Mouse (Mus musculus) forebrain, embryonic 15.5 days (tissue): ENCODE measurements around the gene A930033H14Rik. TPM values are rescaled to one million over a fixed set of nuclear protein-coding genes. Genes with fewer than 3 reads are reported as not detected.

Source experiments
- ATAC-seq: fragments of 200-750 bp; cut with Nextera tagmentation; replicated peaks from 2 replicates; pipeline ENCODE4 v1.8.0; 2017; ENCODE audit warnings: mild to moderate bottlenecking, moderate TSS enrichment, moderate library complexity
- H3K27ac ChIP-seq: fragments of 300-500 bp; sonication (generic); replicated peaks from 2 replicates; pipeline ENCODE4 v1.5.1; 2015; ENCODE audit warnings: mild to moderate bottlenecking, inconsistent platforms
- H3K27me3 ChIP-seq: fragments of 300-500 bp; sonication (generic); 2 replicates; pipeline ENCODE4 v1.6.1; 2015; ENCODE audit warnings: inconsistent platforms
- H3K36me3 ChIP-seq: fragments of 300-500 bp; sonication (generic); 2 replicates; pipeline ENCODE4 v1.6.1; 2015; ENCODE audit warnings: mild to moderate bottlenecking, inconsistent platforms
- H3K4me1 ChIP-seq: fragments of 300-500 bp; sonication (generic); 2 replicates; pipeline ENCODE4 v1.6.1; 2015; ENCODE audit warnings: inconsistent platforms
- H3K4me2 ChIP-seq: fragments of 300-500 bp; sonication (generic); replicated peaks from 2 replicates; pipeline ENCODE4 v1.6.1; 2015; ENCODE audit warnings: mild to moderate bottlenecking, inconsistent platforms
- H3K4me3 ChIP-seq: fragments of 300-500 bp; sonication (generic); 2 replicates; pipeline ENCODE4 v1.5.1; 2015; ENCODE audit warnings: mild to moderate bottlenecking, inconsistent platforms
- H3K9ac ChIP-seq: fragments of 300-500 bp; sonication (generic); replicated peaks from 2 replicates; pipeline ENCODE4 v1.6.1; 2015; ENCODE audit warnings: mild to moderate bottlenecking, inconsistent platforms
- H3K9me3 ChIP-seq: fragments of 300-500 bp; sonication (generic); 2 replicates; pipeline ENCODE4 v1.6.1; 2016; ENCODE audit warnings: inconsistent platforms
- WGBS: fragments of 180-500 bp; shearing (Covaris S2); methylation state at CpG from one replicate; pipeline ENCODE4 v1.1.7; 2015; ENCODE audit warnings: mixed read lengths; 5-methylcytosine and 5-hydroxymethylcytosine counted together
- polyA plus RNA-seq: library from polyadenylated mRNA; unstranded; fragments of >200 nt; fragmentation: Nextera tagmentation; extraction: Ambion mirVana; gene quantifications from 2 replicates; pipeline ENCODE4 v1.2.1, GENCODE M21; 2015

Gene A930033H14Rik
- 1.2 TPM in 2 replicates for polyA plus RNA-seq

DNA sequence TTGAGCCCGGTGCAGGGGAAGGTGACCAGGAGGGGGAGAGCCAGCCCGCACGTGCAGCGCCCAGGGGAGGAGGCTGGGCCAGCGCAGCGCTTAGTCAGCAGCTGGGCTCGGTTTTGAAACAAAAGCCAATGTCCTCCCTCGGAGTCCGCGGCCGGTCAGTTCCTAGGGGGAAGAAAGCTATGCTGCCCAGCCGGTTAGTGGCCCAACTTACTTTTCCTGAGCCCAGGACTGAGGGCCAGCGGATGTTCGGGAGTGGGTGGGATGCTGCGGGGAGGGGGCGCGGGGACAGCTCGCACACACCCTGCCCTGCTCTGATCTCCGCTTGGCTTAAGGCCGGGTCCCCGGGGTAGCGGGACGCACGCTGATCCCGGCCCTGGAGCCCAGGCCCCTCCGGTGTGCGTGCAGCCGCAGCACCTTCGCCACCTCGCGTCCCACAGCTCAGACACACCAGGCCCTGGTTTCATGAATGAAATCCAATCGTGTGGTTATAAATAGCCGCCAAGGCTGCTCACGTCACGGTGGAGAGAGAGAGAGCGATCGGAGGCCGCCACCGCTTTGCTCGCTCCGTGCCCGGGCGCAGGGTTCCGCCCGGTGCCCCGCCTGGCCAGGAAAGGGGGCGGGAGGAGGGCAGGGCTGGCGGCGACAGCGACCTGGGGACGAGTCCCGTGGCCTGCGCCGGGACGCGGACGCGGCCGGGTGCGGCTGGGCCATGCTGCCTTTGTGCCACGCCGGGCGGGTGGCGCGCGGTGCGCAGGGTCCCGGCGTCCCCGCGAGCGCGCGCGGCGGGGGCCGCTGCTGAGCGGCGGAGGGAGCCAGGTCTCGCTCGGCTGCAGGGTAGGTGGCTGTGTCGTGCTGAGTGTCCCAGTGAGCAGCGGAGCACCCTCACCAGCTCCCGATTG, at the start of gene A930033H14Rik:
TSS of gene A930033H14Rik (minus strand) at position 557 of the 899 bp plus-strand sequence.
- under 1% methylated on average over 81 of the region's 84 CpGs for WGBS
- peak; percentile 92 for ATAC-seq
- H3K4me2 ChIP-seq: peak within 1 kb of the TSS; percentile 87

DNA sequence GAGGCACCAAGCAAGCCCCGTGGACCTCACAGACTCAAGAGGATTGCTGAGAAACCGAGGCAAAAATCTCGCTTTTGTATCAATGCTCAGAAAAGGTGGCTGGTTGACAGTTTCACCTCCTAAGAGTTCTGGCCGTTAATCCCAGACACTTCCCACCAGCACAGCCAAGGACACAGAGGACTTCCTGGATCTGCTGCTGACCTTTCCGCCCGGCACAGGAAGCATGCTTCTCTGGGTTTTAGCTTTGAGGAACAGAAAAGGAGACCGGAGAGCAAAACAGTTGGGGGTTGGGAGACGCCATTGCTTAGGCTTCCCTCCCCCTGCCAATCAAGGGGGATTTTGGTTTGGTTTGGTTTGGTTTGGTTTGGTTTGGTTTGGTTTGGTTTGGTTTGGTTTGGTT, 47.0 kb upstream of the A930033H14Rik start:
- Histone ChIP-seq H3K4me2 (no peak overlapping the region), H3K4me1 (no peaks in the 10 kb centered on the region), H3K9ac (no peak overlapping the region), H3K27ac (no peak overlapping the region), H3K27me3 (no peaks in the 10 kb centered on the region), H3K4me3 (no peak overlapping the region), H3K36me3 (no peaks in the 10 kb centered on the region), H3K9me3 (no peaks in the 10 kb centered on the region)
- no peak for ATAC-seq
- WGBS: 95% methylated on average over 8 of the region's 8 CpGs

More for the DNA sequence above, at the start of gene A930033H14Rik:
- Histone ChIP-seq H3K4me1 (peaks cover 17% of the 10 kb centered on the region), H3K9ac (peak within 1 kb of the TSS; percentile 95), H3K27ac (peak within 1 kb of the TSS; percentile 97), H3K36me3 (peaks cover 7% of the 10 kb centered on the region; the same call in 1 of the 2 replicates), H3K9me3 (no peaks in the 10 kb centered on the region), H3K27me3 (no peaks in the 10 kb centered on the region), H3K4me3 (peak within 1 kb of the TSS; percentile 80)

GRCm38 (mm10) chr10:69259161-69259560, 46.3 kb upstream of the A930033H14Rik start:
- H3K9me3 ChIP-seq: no peaks in the 10 kb centered on the region
- H3K9ac ChIP-seq: no peak overlapping the region
- H3K36me3 ChIP-seq: no peaks in the 10 kb centered on the region
- ATAC-seq: no peak
- H3K4me1 ChIP-seq: no peaks in the 10 kb centered on the region
- no peaks in the 10 kb centered on the region for H3K27me3 ChIP-seq
- 79% methylated on average over 2 of the region's 2 CpGs for WGBS
- no peak overlapping the region for H3K27ac ChIP-seq
- H3K4me2 ChIP-seq: no peak overlapping the region
- no peak overlapping the region for H3K4me3 ChIP-seq

GRCm38 (mm10) chr10:69258588-69258987, 45.7 kb upstream of the A930033H14Rik start:
- 38% methylated on average over 9 of the region's 9 CpGs for WGBS

GRCm38 (mm10) chr10:69257592-69258133, 44.8 kb upstream of the A930033H14Rik start:
- 90% methylated on average over 6 of the region's 6 CpGs for WGBS
- H3K4me2 ChIP-seq: no peak overlapping the region
- H3K27ac ChIP-seq: no peak overlapping the region
- ATAC-seq: no peak
- no peaks in the 10 kb centered on the region for H3K27me3 ChIP-seq
- peaks cover 7% of the 10 kb centered on the region; the same call in 1 of the 2 replicates for H3K4me1 ChIP-seq
- H3K36me3 ChIP-seq: no peaks in the 10 kb centered on the region
- H3K4me3 ChIP-seq: no peak overlapping the region
- no peak overlapping the region for H3K9ac ChIP-seq
- no peaks in the 10 kb centered on the region for H3K9me3 ChIP-seq

More at GRCm38 (mm10) chr10:69258588-69258987, 45.7 kb upstream of the A930033H14Rik start:
- no peak for ATAC-seq
- no peaks in the 10 kb centered on the region for H3K36me3 ChIP-seq
- H3K4me1 ChIP-seq: peaks cover 1% of the 10 kb centered on the region; the same call in 1 of the 2 replicates
- H3K4me2 ChIP-seq: no peak overlapping the region
- no peaks in the 10 kb centered on the region for H3K9me3 ChIP-seq
- no peak overlapping the region for H3K4me3 ChIP-seq
- no peak overlapping the region for H3K27ac ChIP-seq
- H3K9ac ChIP-seq: no peak overlapping the region
- no peaks in the 10 kb centered on the region for H3K27me3 ChIP-seq

DNA sequence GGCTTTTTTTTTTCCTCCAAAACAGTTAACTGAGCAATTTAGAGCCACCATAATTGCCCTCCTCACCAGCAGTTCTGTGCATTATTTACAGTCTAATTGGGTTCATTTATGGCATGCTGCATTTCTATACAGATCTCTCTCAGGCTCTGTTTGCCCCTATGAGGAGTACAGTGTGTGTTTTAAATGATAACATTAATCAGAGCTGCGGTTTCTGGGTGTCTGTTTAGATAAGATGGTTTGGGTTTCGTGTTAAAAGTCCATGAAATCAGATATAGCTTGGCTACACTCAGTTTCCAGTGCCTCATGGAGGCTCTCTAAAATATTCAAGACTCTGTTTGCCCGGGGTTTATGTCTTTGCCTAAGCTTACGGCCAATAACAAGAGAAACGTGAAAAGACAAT, 42.7 kb upstream of the A930033H14Rik start:
- Histone ChIP-seq H3K27me3 (no peaks in the 10 kb centered on the region), H3K9ac (no peak overlapping the region), H3K9me3 (no peaks in the 10 kb centered on the region), H3K4me3 (no peak overlapping the region), H3K27ac (no peak overlapping the region), H3K36me3 (no peaks in the 10 kb centered on the region), H3K4me1 (peaks cover 7% of the 10 kb centered on the region; the same call in 1 of the 2 replicates), H3K4me2 (no peak overlapping the region)
- WGBS: 53% methylated on average over 5 of the region's 5 CpGs
- ATAC-seq: no peak

DNA sequence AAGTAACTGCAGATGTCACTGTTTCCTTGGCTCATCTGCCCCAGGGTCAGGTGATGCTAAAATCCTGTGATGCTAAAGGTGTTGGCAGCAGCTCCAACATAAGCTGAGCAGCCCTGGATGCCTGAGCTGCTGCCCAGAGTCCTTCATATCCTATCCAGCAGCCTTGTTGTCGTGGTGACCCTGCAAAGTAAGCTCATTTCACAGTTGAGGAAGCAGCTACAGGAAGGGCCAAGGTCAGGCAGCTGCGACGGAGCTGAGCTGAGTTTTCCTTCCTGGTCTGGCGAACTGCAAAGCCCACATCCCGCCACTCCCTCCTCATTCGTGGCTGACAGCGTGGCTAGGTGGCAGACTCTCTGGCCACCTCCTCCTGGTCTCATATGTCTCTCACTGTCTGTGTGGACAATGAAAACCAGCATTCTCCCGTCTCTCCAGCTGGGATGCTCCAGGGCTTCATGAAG, 41.5 kb upstream of the A930033H14Rik start:
- Histone ChIP-seq H3K36me3 (peaks cover 4% of the 10 kb centered on the region; the same call in 1 of the 2 replicates), H3K27me3 (no peaks in the 10 kb centered on the region), H3K9me3 (no peaks in the 10 kb centered on the region), H3K4me1 (peaks cover 7% of the 10 kb centered on the region; the same call in 1 of the 2 replicates), H3K4me2 (no peak overlapping the region), H3K4me3 (no peak overlapping the region), H3K27ac (no peak overlapping the region), H3K9ac (no peak overlapping the region)
- 22% methylated on average over 8 of the region's 8 CpGs for WGBS
- ATAC-seq: peak; percentile 57

DNA sequence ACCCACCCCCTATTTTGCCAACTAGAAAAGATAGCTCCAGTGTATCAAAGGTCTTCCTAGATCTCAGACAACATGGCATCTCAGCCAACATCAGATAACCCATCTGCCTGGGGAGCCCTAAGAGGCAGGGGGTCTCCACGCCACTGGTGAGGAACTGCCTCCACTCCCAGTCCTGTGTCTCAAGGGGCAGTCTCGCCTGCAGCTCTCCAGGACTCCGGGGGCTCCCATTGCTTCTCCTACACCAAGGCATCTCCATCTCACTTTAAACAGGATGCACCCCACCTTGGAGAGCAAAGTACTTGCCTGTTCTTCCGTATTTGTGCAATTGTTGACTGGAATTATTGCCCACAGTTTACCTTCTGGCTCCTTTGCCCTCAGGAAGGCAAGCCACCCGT, 40.8 kb upstream of the A930033H14Rik start:
- Histone ChIP-seq H3K4me2 (no peak overlapping the region), H3K4me1 (peaks cover 7% of the 10 kb centered on the region; the same call in 1 of the 2 replicates), H3K9me3 (no peaks in the 10 kb centered on the region), H3K27me3 (no peaks in the 10 kb centered on the region), H3K9ac (no peak overlapping the region), H3K4me3 (no peak overlapping the region), H3K36me3 (peaks cover 4% of the 10 kb centered on the region; the same call in 1 of the 2 replicates), H3K27ac (no peak overlapping the region)
- 85% methylated on average over 5 of the region's 5 CpGs for WGBS
- no peak for ATAC-seq

- Histone ChIP-seq H3K9ac (no peak overlapping the region), H3K9me3 (no peaks in the 10 kb centered on the region), H3K27me3 (no peaks in the 10 kb centered on the region), H3K4me2 (no peak overlapping the region), H3K4me3 (no peak overlapping the region), H3K27ac (no peak overlapping the region), H3K4me1 (peaks cover 7% of the 10 kb centered on the region; the same call in 1 of the 2 replicates), H3K36me3 (peaks cover 4% of the 10 kb centered on the region; the same call in 1 of the 2 replicates)
- WGBS: 27% methylated on average over 5 of the region's 5 CpGs
- no peak for ATAC-seq
Measured at GRCm38 (mm10) chr10:69253075-69253685, 40.3 kb upstream of the A930033H14Rik start.

GRCm38 (mm10) chr10:69252112-69253074, 39.5 kb upstream of the A930033H14Rik start:
- Histone ChIP-seq H3K4me1 (peaks cover 7% of the 10 kb centered on the region; the same call in 1 of the 2 replicates), H3K36me3 (peaks cover 4% of the 10 kb centered on the region; the same call in 1 of the 2 replicates), H3K9me3 (no peaks in the 10 kb centered on the region), H3K27me3 (no peaks in the 10 kb centered on the region), H3K27ac (no peak overlapping the region), H3K9ac (no peak overlapping the region), H3K4me3 (no peak overlapping the region), H3K4me2 (no peak overlapping the region)
- 87% methylated on average over 17 of the region's 17 CpGs for WGBS
- no peak for ATAC-seq

GRCm38 (mm10) chr10:69251254-69251653, 38.4 kb upstream of the A930033H14Rik start:
- WGBS: 93% methylated on average over 6 of the region's 6 CpGs
- H3K36me3 ChIP-seq: peaks cover 4% of the 10 kb centered on the region; the same call in 1 of the 2 replicates
- H3K4me1 ChIP-seq: peaks cover 7% of the 10 kb centered on the region; the same call in 1 of the 2 replicates
- H3K9ac ChIP-seq: no peak overlapping the region
- H3K4me2 ChIP-seq: no peak overlapping the region
- H3K27me3 ChIP-seq: no peaks in the 10 kb centered on the region
- no peak overlapping the region for H3K27ac ChIP-seq
- no peaks in the 10 kb centered on the region for H3K9me3 ChIP-seq
- no peak for ATAC-seq
- no peak overlapping the region for H3K4me3 ChIP-seq
